Mouse (Mus musculus) CH12.LX (cell line): ENCODE results near the gene Afdn. TPM values are rescaled to one million over a fixed set of nuclear protein-coding genes. Genes with fewer than 3 reads are reported as not detected.
"Not testable (repeated sequence)": the region's sequence is repeated elsewhere in the genome, so short reads cannot be mapped to it uniquely, and the experiment has no call there.

Experiments
- DNase-seq: peaks from one replicate; pipeline ENCODE4 v3.0.0-alpha.2; 2013; ENCODE audit errors: extremely low read depth
- H3K27ac ChIP-seq: 2 replicates; pipeline ENCODE4 v1.5.1; 2012; ENCODE audit warnings: low read depth, mild to moderate bottlenecking, control low read depth, moderate library complexity; ENCODE audit not compliant: insufficient read depth
- H3K27me3 ChIP-seq: replicated peaks from 2 replicates; pipeline ENCODE3; 2012; ENCODE audit warnings: inconsistent platforms
- H3K36me3 ChIP-seq, 2 experiments: replicated peaks in 1 of 2; 2 replicates each; pipeline versions ENCODE3 to v1.6.1; 2012; ENCODE audit warnings: inconsistent platforms in 1 of 2, low read length in 1 of 2, mild to moderate bottlenecking in 1 of 2, mixed read lengths in 1 of 2, moderate library complexity in 1 of 2; ENCODE audit not compliant: control insufficient read depth in 1 of 2, insufficient read depth in 1 of 2
- H3K4me1 ChIP-seq, 2 experiments: 2 replicates each; pipeline ENCODE4 v1.6.1; 2012; ENCODE audit warnings: inconsistent platforms in 1 of 2, moderate library complexity in 1 of 2; ENCODE audit not compliant: insufficient read depth in 2 of 2, control insufficient read depth in 1 of 2
- H3K4me2 ChIP-seq: 2 replicates; pipeline ENCODE4 v1.6.1; 2012; ENCODE audit warnings: low read depth, mild to moderate bottlenecking, control low read depth; ENCODE audit not compliant: poor library complexity, insufficient read depth, severe bottlenecking
- H3K4me3 ChIP-seq, 3 experiments: fragments of 150-350 bp in 1 of 3; sonication (generic) in 1 of 3; replicated peaks in 1 of 3; 2 replicates each; pipeline versions ENCODE3 to v1.5.1; 2011 to 2012; ENCODE audit warnings: low read depth in 2 of 3, low read length in 2 of 3, mild to moderate bottlenecking in 2 of 3, moderate library complexity in 2 of 3, control low read depth in 1 of 3, improper control_type of control experiment in 1 of 3, inconsistent platforms in 1 of 3, mixed read lengths in 1 of 3; ENCODE audit not compliant: poor library complexity in 1 of 3
- H3K79me2 ChIP-seq: replicated peaks from 2 replicates; pipeline ENCODE4 v1.6.1; 2012; ENCODE audit warnings: mild to moderate bottlenecking, moderate library complexity; ENCODE audit not compliant: control insufficient read depth, poor library complexity, insufficient read depth, severe bottlenecking; ENCODE audit errors: extremely low read depth
- H3K9ac ChIP-seq: 2 replicates; pipeline ENCODE4 v1.6.1; 2012; ENCODE audit warnings: low read depth, mild to moderate bottlenecking, control low read depth, moderate library complexity; ENCODE audit not compliant: insufficient read depth
- H3K9me3 ChIP-seq: replicated peaks from 2 replicates; pipeline ENCODE3; 2012; ENCODE audit warnings: low read length, inconsistent platforms, mixed read lengths
- dilution Hi-C: fragments of 300-500 bp; cut with MboI; formaldehyde crosslinking; loops from 2 replicates; pipeline ENCODE4 v1.14.3; 2020; ENCODE audit warnings: low sequenced_read_pairs; ENCODE audit not compliant: extremely low pct_unique_long_range_greater_than_20kb, extremely low pct_ligation_motif_present
- in situ Hi-C: fragments of 300-500 bp; cut with MboI; formaldehyde crosslinking; loops from 3 replicates; pipeline ENCODE4 v1.14.3; 2019; ENCODE audit warnings: low sequenced_read_pairs, low pct_ligation_motif_present, low pct_unique_long_range_greater_than_20kb, mixed read lengths
- polyA plus RNA-seq: library from polyadenylated mRNA; unstranded; fragments of >175 nt; gene quantifications from 2 replicates; pipeline ENCODE4 v1.2.1, GENCODE M21; 2012; ENCODE audit warnings: low read depth; ENCODE audit not compliant: insufficient read length
- total RNA-seq, 2 experiments: library from RNA; depleted of rRNA; stranded (reverse); fragments of 300-350 nt in 1 of 2; fragments of >200 nt in 1 of 2; gene quantifications; 2 replicates each; pipeline ENCODE4 v1.2.3; 2012 to 2014

Gene Afdn
- total and polyA plus RNA-seq, 3 experiments: 11.5 to 18.3 (median 18.0) TPM

- H3K36me3 ChIP-seq, H3K9me3 ChIP-seq, in situ Hi-C loops, H3K27ac ChIP-seq, H3K4me2 ChIP-seq, H3K4me3 ChIP-seq, DNase-seq, H3K79me2 ChIP-seq, H3K4me1 ChIP-seq, H3K9ac ChIP-seq, dilution Hi-C loops, H3K27me3 ChIP-seq: not testable (repeated sequence)
These were observed 191.2 kb downstream of the Afdn start for GRCm38 (mm10) chr17:13951570-13951969.

Other genes with a start within 250 kb of the Afdn start
- 0.17 TPM in 1 of 2 replicates, not detected in the other for gene Tcte2, start 1.3 kb downstream of the Afdn start, total RNA-seq (2012; rRNA removed)
- gene Tcte2, start 1.3 kb downstream of the Afdn start, total RNA-seq (2014; rRNA removed): not detected in 2 replicates
- not detected in 2 replicates for gene Tcte2, start 1.3 kb downstream of the Afdn start, polyA plus RNA-seq
- gene Gm7168, start 187.8 kb downstream of the Afdn start, total RNA-seq (2012; rRNA removed): not detected in 2 replicates
- gene Gm7168, start 187.8 kb downstream of the Afdn start, total RNA-seq (2014; rRNA removed): not detected in 2 replicates
- gene Gm7168, start 187.8 kb downstream of the Afdn start, polyA plus RNA-seq: not detected in 2 replicates
- gene Gm7356, start 243.2 kb downstream of the Afdn start, total RNA-seq (2012; rRNA removed): not detected in 2 replicates
- gene Gm7356, start 243.2 kb downstream of the Afdn start, total RNA-seq (2014; rRNA removed): not detected in 2 replicates
- not detected in 2 replicates for gene Gm7356, start 243.2 kb downstream of the Afdn start, polyA plus RNA-seq